Mouse (Mus musculus) spleen, postnatal 0 days (tissue): ENCODE data around the gene Frem2. TPM values are rescaled to one million over a fixed set of nuclear protein-coding genes. Genes with fewer than 3 reads are reported as not detected.

Experiments
- polyA plus RNA-seq: library from polyadenylated mRNA; unstranded; fragments of >200 nt; fragmentation: Nextera tagmentation; extraction: Ambion mirVana; gene quantifications from 2 replicates; pipeline ENCODE4 v1.2.1, GENCODE M21; 2015

The Frem2 gene
- 1.5 and 2.1 TPM in 2 replicates for polyA plus RNA-seq

GRCm38 (mm10) chr3:53656878-53657561 lies at the start of gene Frem2:
TSS of gene Frem2 (minus strand) at chr3:53657355.

GRCm38 (mm10) chr3:53488353-53488752 lies 168.8 kb downstream of the Frem2 start, which contains the start of gene Stoml3:
TSS of gene Stoml3 (plus strand) at chr3:53488653.

Other genes with a start within 250 kb of the Frem2 start
- 5.4 and 6.1 TPM in 2 replicates for gene Nhlrc3, start 194.0 kb downstream of the Frem2 start, polyA plus RNA-seq
- gene Proser1, start 193.7 kb downstream of the Frem2 start, polyA plus RNA-seq = 10.7 and 12.2 TPM in 2 replicates
- gene Stoml3, start 168.7 kb downstream of the Frem2 start, polyA plus RNA-seq = 0.11 TPM in 1 of 2 replicates, not detected in the other
- gene Gm10985, start 187.7 kb upstream of the Frem2 start, polyA plus RNA-seq = not detected in 2 replicates
- 70.8 and 74.7 TPM in 2 replicates for gene Ufm1, start 206.5 kb upstream of the Frem2 start, polyA plus RNA-seq